Mouse (Mus musculus) CH12.LX (cell line): ENCODE measurements at regions not wholly inside any gene's neighbourhood (a gene's known extent, or its start where the extent isn't known, plus 50 kb on each side); places are given as distances from the start of the nearest gene placed in this dataset.

Source experiments
- DNase-seq: peaks from one replicate; pipeline ENCODE4 v3.0.0-alpha.2; 2013; ENCODE audit errors: extremely low read depth
- H3K27ac ChIP-seq: 2 replicates; pipeline ENCODE4 v1.5.1; 2012; ENCODE audit warnings: low read depth, mild to moderate bottlenecking, control low read depth, moderate library complexity; ENCODE audit not compliant: insufficient read depth
- H3K27me3 ChIP-seq: replicated peaks from 2 replicates; pipeline ENCODE3; 2012; ENCODE audit warnings: inconsistent platforms
- H3K36me3 ChIP-seq, 2 experiments: replicated peaks in 1 of 2; 2 replicates each; pipeline versions ENCODE3 to v1.6.1; 2012; ENCODE audit warnings: inconsistent platforms in 1 of 2, low read length in 1 of 2, mild to moderate bottlenecking in 1 of 2, mixed read lengths in 1 of 2, moderate library complexity in 1 of 2; ENCODE audit not compliant: control insufficient read depth in 1 of 2, insufficient read depth in 1 of 2
- H3K4me1 ChIP-seq, 2 experiments: 2 replicates each; pipeline ENCODE4 v1.6.1; 2012; ENCODE audit warnings: inconsistent platforms in 1 of 2, moderate library complexity in 1 of 2; ENCODE audit not compliant: insufficient read depth in 2 of 2, control insufficient read depth in 1 of 2
- H3K4me2 ChIP-seq: 2 replicates; pipeline ENCODE4 v1.6.1; 2012; ENCODE audit warnings: low read depth, mild to moderate bottlenecking, control low read depth; ENCODE audit not compliant: poor library complexity, insufficient read depth, severe bottlenecking
- H3K4me3 ChIP-seq, 3 experiments: fragments of 150-350 bp in 1 of 3; sonication (generic) in 1 of 3; replicated peaks in 1 of 3; 2 replicates each; pipeline versions ENCODE3 to v1.5.1; 2011 to 2012; ENCODE audit warnings: low read depth in 2 of 3, low read length in 2 of 3, mild to moderate bottlenecking in 2 of 3, moderate library complexity in 2 of 3, control low read depth in 1 of 3, improper control_type of control experiment in 1 of 3, inconsistent platforms in 1 of 3, mixed read lengths in 1 of 3; ENCODE audit not compliant: poor library complexity in 1 of 3
- H3K79me2 ChIP-seq: replicated peaks from 2 replicates; pipeline ENCODE4 v1.6.1; 2012; ENCODE audit warnings: mild to moderate bottlenecking, moderate library complexity; ENCODE audit not compliant: control insufficient read depth, poor library complexity, insufficient read depth, severe bottlenecking; ENCODE audit errors: extremely low read depth
- H3K9ac ChIP-seq: 2 replicates; pipeline ENCODE4 v1.6.1; 2012; ENCODE audit warnings: low read depth, mild to moderate bottlenecking, control low read depth, moderate library complexity; ENCODE audit not compliant: insufficient read depth
- H3K9me3 ChIP-seq: replicated peaks from 2 replicates; pipeline ENCODE3; 2012; ENCODE audit warnings: low read length, inconsistent platforms, mixed read lengths
- CHD1 ChIP-seq: IDR thresholded peaks from 2 replicates; pipeline ENCODE4 v1.6.1; 2012; ENCODE audit warnings: low read depth, low read length, improper control_type of control experiment, inconsistent platforms
- EP300 ChIP-seq: IDR thresholded peaks from 2 replicates; pipeline ENCODE4 v1.6.1; 2011; ENCODE audit warnings: low read length, improper control_type of control experiment
- GABPA ChIP-seq: IDR thresholded peaks from 2 replicates; pipeline ENCODE4 v1.6.1; 2012; ENCODE audit warnings: low read depth, low read length, improper control_type of control experiment, inconsistent platforms; ENCODE audit not compliant: insufficient replicate concordance
- HCFC1 ChIP-seq: IDR thresholded peaks from 2 replicates; pipeline ENCODE4 v1.6.1; 2012; ENCODE audit warnings: low read depth, mild to moderate bottlenecking, inconsistent platforms, low read length, improper control_type of control experiment
- JUND ChIP-seq: conservative IDR thresholded peaks from 2 replicates; pipeline ENCODE4 v1.6.1; 2011; ENCODE audit warnings: low read depth, low read length, improper control_type of control experiment
- KAT2A ChIP-seq: IDR thresholded peaks from 2 replicates; pipeline ENCODE4 v1.6.1; 2012; ENCODE audit warnings: low read length, improper control_type of control experiment, inconsistent platforms; ENCODE audit not compliant: insufficient replicate concordance
- MAFK ChIP-seq: IDR thresholded peaks from 2 replicates; pipeline ENCODE4 v1.6.1; 2011; ENCODE audit warnings: low read length, improper control_type of control experiment; ENCODE audit not compliant: insufficient replicate concordance
- MAZ ChIP-seq: IDR thresholded peaks from 2 replicates; pipeline ENCODE4 v1.6.1; 2012; ENCODE audit warnings: low read depth, mild to moderate bottlenecking, inconsistent platforms, low read length, improper control_type of control experiment, moderate library complexity
- MEF2A ChIP-seq: IDR thresholded peaks from 2 replicates; pipeline ENCODE4 v1.6.1; 2014; ENCODE audit warnings: low read depth, mild to moderate bottlenecking, inconsistent platforms, low read length, improper control_type of control experiment, borderline replicate concordance
- NELFE ChIP-seq: IDR thresholded peaks from 2 replicates; pipeline ENCODE4 v1.6.1; 2011; ENCODE audit warnings: low read depth, low read length, improper control_type of control experiment
- PAX5 ChIP-seq: IDR thresholded peaks from 2 replicates; pipeline ENCODE4 v1.6.1; 2012; ENCODE audit warnings: low read length, inconsistent platforms, mixed read lengths
- POLR2A ChIP-seq: IDR thresholded peaks from 2 replicates; pipeline ENCODE4 v1.6.1; 2011; ENCODE audit warnings: low read depth, mild to moderate bottlenecking, improper control_type of control experiment, low read length
- ZC3H11A ChIP-seq: IDR thresholded peaks from 2 replicates; pipeline ENCODE4 v1.6.1; 2012; ENCODE audit warnings: low read depth, mild to moderate bottlenecking, inconsistent platforms, low read length, improper control_type of control experiment
- ZKSCAN1 ChIP-seq: IDR thresholded peaks from 2 replicates; pipeline ENCODE4 v1.6.1; 2012; ENCODE audit warnings: low read depth, inconsistent platforms, low read length, improper control_type of control experiment, borderline replicate concordance
- ZMIZ1 ChIP-seq: IDR thresholded peaks from 2 replicates; pipeline ENCODE4 v1.6.1; 2012; ENCODE audit warnings: low read depth, mild to moderate bottlenecking, inconsistent platforms, low read length, improper control_type of control experiment
- dilution Hi-C: fragments of 300-500 bp; cut with MboI; formaldehyde crosslinking; loops from 2 replicates; pipeline ENCODE4 v1.14.3; 2020; ENCODE audit warnings: low sequenced_read_pairs; ENCODE audit not compliant: extremely low pct_unique_long_range_greater_than_20kb, extremely low pct_ligation_motif_present
- in situ Hi-C: fragments of 300-500 bp; cut with MboI; formaldehyde crosslinking; loops from 3 replicates; pipeline ENCODE4 v1.14.3; 2019; ENCODE audit warnings: low sequenced_read_pairs, low pct_ligation_motif_present, low pct_unique_long_range_greater_than_20kb, mixed read lengths

DNA sequence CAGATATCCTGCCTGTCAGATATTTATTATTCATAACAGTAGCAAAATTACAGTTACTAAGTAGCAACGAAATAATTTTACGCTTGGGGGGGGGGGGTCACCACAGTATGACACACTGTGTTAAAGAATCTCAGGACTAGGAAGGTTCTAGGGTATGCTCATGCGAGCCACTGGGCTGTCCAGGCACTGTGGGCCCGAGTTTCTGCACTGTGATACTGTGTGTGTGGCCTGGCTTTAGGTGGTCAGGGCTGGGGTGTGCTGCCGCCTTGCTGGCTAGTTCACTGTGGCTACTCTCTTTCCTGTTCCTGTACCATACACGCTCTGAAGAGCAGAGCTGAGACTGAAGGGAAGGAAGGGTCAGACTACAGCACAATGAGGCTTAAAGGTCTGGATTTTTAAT is 116.3 kb downstream of the Pmp22 start:
- no peak overlapping the region for H3K4me2 ChIP-seq
- in situ Hi-C loops: no loop called here
- H3K9me3 ChIP-seq: peaks cover 2% of the 10 kb centered on the region
- no peak for DNase-seq
- H3K79me2 ChIP-seq: no peaks in the 10 kb centered on the region
- no peaks in the 10 kb centered on the region for H3K27me3 ChIP-seq
- TF ChIP-seq ZMIZ1: no peak
- TF ChIP-seq MAZ: no peak
- no peak for TF ChIP-seq HCFC1
- TF ChIP-seq KAT2A: no peak
- no peak for TF ChIP-seq MEF2A
- no peak for TF ChIP-seq NELFE
- TF ChIP-seq POLR2A: no peak
- TF ChIP-seq JUND: no peak
- TF ChIP-seq MAFK: no peak
- no peak for TF ChIP-seq EP300
- no peak overlapping the region for H3K27ac ChIP-seq
- H3K36me3 ChIP-seq: no peaks in the 10 kb centered on the region
- H3K4me1 ChIP-seq: no peaks in the 10 kb centered on the region
- dilution Hi-C loops: no loop called here
- no peak overlapping the region for H3K4me3 ChIP-seq
- H3K9ac ChIP-seq: no peak overlapping the region

DNA sequence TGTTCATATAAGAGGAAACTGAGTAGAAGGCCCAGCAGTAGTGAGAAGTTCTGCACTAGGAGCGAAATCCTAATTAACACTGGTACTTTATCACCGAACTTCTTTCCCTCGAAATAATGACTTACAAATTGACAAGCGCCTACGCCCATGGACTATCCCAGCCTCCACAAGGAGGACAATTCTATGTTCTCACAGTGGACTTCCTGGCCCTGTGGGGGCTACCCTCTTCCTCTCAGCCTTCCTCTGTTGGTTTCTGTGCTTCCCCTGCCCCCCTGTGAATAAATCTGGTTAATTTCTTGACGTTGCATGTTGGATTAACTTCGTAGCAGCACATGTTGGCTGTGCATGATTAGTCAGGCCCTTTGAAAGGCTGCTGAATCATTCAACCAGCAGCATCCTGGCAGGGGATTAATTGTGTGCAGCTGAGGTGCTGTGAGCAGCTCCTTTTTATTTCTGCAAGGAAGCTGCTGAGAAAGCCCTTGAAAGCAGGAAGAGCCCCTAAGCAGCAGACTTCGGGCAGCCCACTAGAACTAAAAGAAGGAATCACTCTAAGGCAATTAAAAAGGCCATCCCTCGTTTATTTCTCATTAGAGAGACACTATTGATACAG is 117.4 kb downstream of the Pmp22 start:
- H3K4me2 ChIP-seq: no peak overlapping the region
- TF ChIP-seq CHD1 (no peak), ZKSCAN1 (no peak), KAT2A (no peak), PAX5 (no peak), ZC3H11A (no peak), GABPA (no peak)
- TF ChIP-seq, all 38 proteins: peak for 0
- dilution Hi-C loops: no loop called here
- no peaks in the 10 kb centered on the region for H3K27me3 ChIP-seq
- no peaks in the 10 kb centered on the region for H3K79me2 ChIP-seq
- H3K27ac ChIP-seq: no peak overlapping the region
- in situ Hi-C loops: no loop called here
- H3K4me1 ChIP-seq: no peaks in the 10 kb centered on the region
- DNase-seq: no peak
- no peaks in the 10 kb centered on the region for H3K36me3 ChIP-seq
- no peaks in the 10 kb centered on the region for H3K9me3 ChIP-seq
- no peak overlapping the region for H3K9ac ChIP-seq
- no peak overlapping the region for H3K4me3 ChIP-seq
